Mouse (Mus musculus) megakaryocyte, embryonic 14.5 days (primary cell): ENCODE data around the gene Zfhx3.

Experiments
- FLI1 ChIP-seq: IDR thresholded peaks from 2 replicates; pipeline ENCODE4 v1.6.1; 2012; ENCODE audit warnings: low read length, inconsistent platforms, mixed read lengths
- GATA1 ChIP-seq: IDR thresholded peaks from 3 replicates; pipeline ENCODE4 v1.6.1; 2012; ENCODE audit warnings: mixed read lengths, low read length, inconsistent platforms, borderline replicate concordance

GRCm38 (mm10) chr8:108362421-108362820 is 420.0 kb downstream of the Zfhx3 start:
- TF ChIP-seq GATA1 (no peak), FLI1 (no peak)
